Mouse (Mus musculus) layer of hippocampus, adult 9-10 months (tissue): ENCODE measurements around the gene Usp47.

Experiments
- DNase-seq: peaks from one replicate; pipeline ENCODE4 v3.0.0; 2022; ENCODE audit warnings: low spot score

The Usp47 gene

GRCm38 (mm10) chr7:112121866-112122500 is 98.7 kb downstream of the Usp47 start:
- no peak for DNase-seq

- no peak for DNase-seq
These were observed 100.3 kb downstream of the Usp47 start for GRCm38 (mm10) chr7:112123612-112124011.

- DNase-seq: no peak
These were observed 102.4 kb downstream of the Usp47 start for GRCm38 (mm10) chr7:112125625-112126260.

GRCm38 (mm10) chr7:112127085-112127637 is 103.9 kb downstream of the Usp47 start:
- DNase-seq: no peak

- no peak for DNase-seq
These were observed 104.7 kb downstream of the Usp47 start for GRCm38 (mm10) chr7:112127954-112128353.

GRCm38 (mm10) chr7:112128810-112129209 is 105.5 kb downstream of the Usp47 start:
- DNase-seq: no peak

- no peak for DNase-seq
These were observed 106.5 kb downstream of the Usp47 start for GRCm38 (mm10) chr7:112129851-112130250.

- DNase-seq: no peak
These were observed 107.4 kb downstream of the Usp47 start for GRCm38 (mm10) chr7:112130660-112131059.

- no peak for DNase-seq
These were observed 108.7 kb downstream of the Usp47 start for GRCm38 (mm10) chr7:112132005-112132404.

- no peak for DNase-seq
These were observed 110.0 kb downstream of the Usp47 start for GRCm38 (mm10) chr7:112133277-112133676.

- DNase-seq: no peak
These were observed 111.9 kb downstream of the Usp47 start for GRCm38 (mm10) chr7:112135161-112135560.

- DNase-seq: no peak
These were observed 113.2 kb downstream of the Usp47 start for GRCm38 (mm10) chr7:112136537-112136936.

- no peak for DNase-seq
These were observed 114.8 kb downstream of the Usp47 start for GRCm38 (mm10) chr7:112138168-112138508.

- DNase-seq: no peak
These were observed 115.5 kb downstream of the Usp47 start for GRCm38 (mm10) chr7:112138509-112139405.

GRCm38 (mm10) chr7:112140725-112141124 is 117.4 kb downstream of the Usp47 start:
- DNase-seq: no peak

- no peak for DNase-seq
These were observed 119.3 kb downstream of the Usp47 start for GRCm38 (mm10) chr7:112142616-112143015.

GRCm38 (mm10) chr7:112143090-112143500 is 119.8 kb downstream of the Usp47 start:
- no peak for DNase-seq

GRCm38 (mm10) chr7:112143978-112144377 is 120.7 kb downstream of the Usp47 start:
- no peak for DNase-seq

GRCm38 (mm10) chr7:112144646-112145179 is 121.4 kb downstream of the Usp47 start:
- no peak for DNase-seq

GRCm38 (mm10) chr7:112147979-112148378 is 124.7 kb downstream of the Usp47 start:
- no peak for DNase-seq

- no peak for DNase-seq
These were observed 125.8 kb downstream of the Usp47 start for GRCm38 (mm10) chr7:112149113-112149512.

GRCm38 (mm10) chr7:112154445-112154844 is 131.1 kb downstream of the Usp47 start:
- no peak for DNase-seq
